Mouse (Mus musculus): ENCODE measurements around the gene Asgr2. TPM values are rescaled to one million over a fixed set of nuclear protein-coding genes. Genes with fewer than 3 reads are reported as not detected.
"Not testable (repeated sequence)": the region's sequence is repeated elsewhere in the genome, so short reads cannot be mapped to it uniquely, and the experiment has no call there.

Asgr2 gene
- polyA plus RNA-seq, 1 experiment from 2014 or later: 0.32 TPM

- Histone ChIP-seq H3K9me3 (ENCODE audit: control insufficient read depth, low read length) (peaks cover 3% of the 10 kb centered on the region; the same call in 1 of the 2 replicates), H3K27me3 (replicated peaks; ENCODE audit: control insufficient read depth, insufficient read depth, low read length) (no peaks in the 10 kb centered on the region), H3K4me3 (ENCODE audit: low read depth, low read length) (no peak overlapping the region), H3K27ac (replicated peaks; ENCODE audit: low read depth, low read length) (no peak overlapping the region), H3K4me1 (ENCODE audit: control insufficient read depth, insufficient read depth, low read length) (no peaks in the 10 kb centered on the region), H3K36me3 (ENCODE audit: control insufficient read depth, insufficient read depth, low read length) (no peaks in the 10 kb centered on the region), H3K4me2 (ENCODE audit: low read depth, low read length) (no peak overlapping the region), H3K9ac (ENCODE audit: low read depth, low read length) (no peak overlapping the region)
- ATAC-seq (ENCODE audit: low read depth): no peak
- DNase-seq (ENCODE audit: low spot score): peak; percentile 19
- 60% methylated on average over 8 of the region's 8 CpGs for WGBS
Measured at GRCm38 (mm10) chr11:70107085-70107484, 14.6 kb downstream of the Asgr2 start.

GRCm38 (mm10) chr11:70110146-70110545, 17.7 kb downstream of the Asgr2 start:
- H3K27me3 ChIP-seq (replicated peaks; ENCODE audit: control insufficient read depth, insufficient read depth, low read length): no peaks in the 10 kb centered on the region
- H3K4me1 ChIP-seq (ENCODE audit: control insufficient read depth, insufficient read depth, low read length): no peaks in the 10 kb centered on the region
- H3K36me3 ChIP-seq (ENCODE audit: control insufficient read depth, insufficient read depth, low read length): no peaks in the 10 kb centered on the region
- H3K27ac ChIP-seq (replicated peaks; ENCODE audit: low read depth, low read length): no peak overlapping the region
- no peak for DNase-seq (ENCODE audit: low spot score)
- H3K9ac ChIP-seq (ENCODE audit: low read depth, low read length): no peak overlapping the region
- WGBS: 71% methylated on average over 3 of the region's 3 CpGs
- no peak overlapping the region for H3K4me3 ChIP-seq (ENCODE audit: low read depth, low read length)
- no peak overlapping the region for H3K4me2 ChIP-seq (ENCODE audit: low read depth, low read length)
- peaks cover 3% of the 10 kb centered on the region; the same call in 1 of the 2 replicates for H3K9me3 ChIP-seq (ENCODE audit: control insufficient read depth, low read length)
- ATAC-seq (ENCODE audit: low read depth): no peak

GRCm38 (mm10) chr11:70114562-70114961, 22.1 kb downstream of the Asgr2 start:
- no peak for ATAC-seq (ENCODE audit: low read depth)
- no peak overlapping the region for H3K4me2 ChIP-seq (ENCODE audit: low read depth, low read length)
- H3K4me1 ChIP-seq (ENCODE audit: control insufficient read depth, insufficient read depth, low read length): no peaks in the 10 kb centered on the region
- H3K27ac ChIP-seq (replicated peaks; ENCODE audit: low read depth, low read length): no peak overlapping the region
- DNase-seq (ENCODE audit: low spot score): no peak
- 41% methylated on average over 4 of the region's 4 CpGs for WGBS
- no peak overlapping the region for H3K9ac ChIP-seq (ENCODE audit: low read depth, low read length)
- no peak overlapping the region for H3K4me3 ChIP-seq (ENCODE audit: low read depth, low read length)
- peaks cover 6% of the 10 kb centered on the region for H3K9me3 ChIP-seq (ENCODE audit: control insufficient read depth, low read length)
- H3K27me3 ChIP-seq (replicated peaks; ENCODE audit: control insufficient read depth, insufficient read depth, low read length): no peaks in the 10 kb centered on the region
- no peaks in the 10 kb centered on the region for H3K36me3 ChIP-seq (ENCODE audit: control insufficient read depth, insufficient read depth, low read length)

GRCm38 (mm10) chr11:70115901-70116300, 23.5 kb downstream of the Asgr2 start:
- H3K4me3 ChIP-seq (ENCODE audit: low read depth, low read length): no peak overlapping the region
- no peak for DNase-seq (ENCODE audit: low spot score)
- H3K9me3 ChIP-seq (ENCODE audit: control insufficient read depth, low read length): peaks cover 12% of the 10 kb centered on the region
- no peaks in the 10 kb centered on the region for H3K36me3 ChIP-seq (ENCODE audit: control insufficient read depth, insufficient read depth, low read length)
- no peak overlapping the region for H3K27ac ChIP-seq (replicated peaks; ENCODE audit: low read depth, low read length)
- H3K9ac ChIP-seq (ENCODE audit: low read depth, low read length): no peak overlapping the region
- ATAC-seq (ENCODE audit: low read depth): no peak
- no peak overlapping the region for H3K4me2 ChIP-seq (ENCODE audit: low read depth, low read length)
- H3K4me1 ChIP-seq (ENCODE audit: control insufficient read depth, insufficient read depth, low read length): no peaks in the 10 kb centered on the region
- 95% methylated on average over 3 of the region's 3 CpGs for WGBS
- no peaks in the 10 kb centered on the region for H3K27me3 ChIP-seq (replicated peaks; ENCODE audit: control insufficient read depth, insufficient read depth, low read length)

- ATAC-seq (ENCODE audit: low read depth): no peak
- no peak within 1 kb of the TSS for H3K4me3 ChIP-seq (ENCODE audit: low read depth, low read length)
- H3K9ac ChIP-seq (ENCODE audit: low read depth, low read length): no peak within 1 kb of the TSS
- H3K36me3 ChIP-seq (ENCODE audit: control insufficient read depth, insufficient read depth, low read length): no peaks in the 10 kb centered on the region
- H3K4me2 ChIP-seq (ENCODE audit: low read depth, low read length): no peak within 1 kb of the TSS
- no peaks in the 10 kb centered on the region for H3K27me3 ChIP-seq (replicated peaks; ENCODE audit: control insufficient read depth, insufficient read depth, low read length)
- 73% methylated on average over 9 of the region's 9 CpGs for WGBS
- DNase-seq (ENCODE audit: low spot score): no peak
- no peaks in the 10 kb centered on the region for H3K4me1 ChIP-seq (ENCODE audit: control insufficient read depth, insufficient read depth, low read length)
- H3K27ac ChIP-seq (replicated peaks; ENCODE audit: low read depth, low read length): no peak within 1 kb of the TSS
- no peaks in the 10 kb centered on the region for H3K9me3 ChIP-seq (ENCODE audit: control insufficient read depth, low read length)
Measured at GRCm38 (mm10) chr11:70129926-70130379, 37.5 kb downstream of the Asgr2 start, which contains the start of gene Mgl2. TSS of gene Mgl2 (plus strand) at chr11:70130329.

GRCm38 (mm10) chr11:70135001-70135400, 42.6 kb downstream of the Asgr2 start:
- H3K9me3 ChIP-seq (ENCODE audit: control insufficient read depth, low read length); H3K4me2 ChIP-seq (ENCODE audit: low read depth, low read length); DNase-seq (ENCODE audit: low spot score); H3K9ac ChIP-seq (ENCODE audit: low read depth, low read length); ATAC-seq (ENCODE audit: low read depth); H3K27ac ChIP-seq (replicated peaks; ENCODE audit: low read depth, low read length); H3K27me3 ChIP-seq (replicated peaks; ENCODE audit: control insufficient read depth, insufficient read depth, low read length); H3K4me1 ChIP-seq (ENCODE audit: control insufficient read depth, insufficient read depth, low read length); H3K36me3 ChIP-seq (ENCODE audit: control insufficient read depth, insufficient read depth, low read length); H3K4me3 ChIP-seq (ENCODE audit: low read depth, low read length): not testable (repeated sequence)
- 78% methylated on average over 3 of the region's 3 CpGs for WGBS

GRCm38 (mm10) chr11:70135925-70136324, 43.5 kb downstream of the Asgr2 start:
- not testable (repeated sequence) for ATAC-seq (ENCODE audit: low read depth); DNase-seq (ENCODE audit: low spot score); H3K9ac ChIP-seq (ENCODE audit: low read depth, low read length); H3K36me3 ChIP-seq (ENCODE audit: control insufficient read depth, insufficient read depth, low read length); H3K27ac ChIP-seq (replicated peaks; ENCODE audit: low read depth, low read length); H3K4me3 ChIP-seq (ENCODE audit: low read depth, low read length); H3K4me1 ChIP-seq (ENCODE audit: control insufficient read depth, insufficient read depth, low read length); H3K9me3 ChIP-seq (ENCODE audit: control insufficient read depth, low read length); H3K27me3 ChIP-seq (replicated peaks; ENCODE audit: control insufficient read depth, insufficient read depth, low read length); H3K4me2 ChIP-seq (ENCODE audit: low read depth, low read length)
- 82% methylated on average over 6 of the region's 8 CpGs for WGBS

- H3K4me1 ChIP-seq (ENCODE audit: control insufficient read depth, insufficient read depth, low read length): no peaks in the 10 kb centered on the region
- no peak overlapping the region for H3K9ac ChIP-seq (ENCODE audit: low read depth, low read length)
- H3K4me3 ChIP-seq (ENCODE audit: low read depth, low read length): no peak overlapping the region
- H3K27ac ChIP-seq (replicated peaks; ENCODE audit: low read depth, low read length): no peak overlapping the region
- H3K27me3 ChIP-seq (replicated peaks; ENCODE audit: control insufficient read depth, insufficient read depth, low read length): no peaks in the 10 kb centered on the region
- ATAC-seq (ENCODE audit: low read depth) (no peak), DNase-seq (ENCODE audit: low spot score) (no peak)
- no peak overlapping the region for H3K4me2 ChIP-seq (ENCODE audit: low read depth, low read length)
- no peaks in the 10 kb centered on the region for H3K36me3 ChIP-seq (ENCODE audit: control insufficient read depth, insufficient read depth, low read length)
- H3K9me3 ChIP-seq (ENCODE audit: control insufficient read depth, low read length): no peaks in the 10 kb centered on the region
- WGBS: 83% methylated on average over 10 of the region's 10 CpGs
Measured at GRCm38 (mm10) chr11:70139171-70139570, 46.7 kb downstream of the Asgr2 start.

- ATAC-seq (ENCODE audit: low read depth): no peak
Measured at GRCm38 (mm10) chr11:70151072-70151471, 58.6 kb downstream of the Asgr2 start.

More at GRCm38 (mm10) chr11:70151072-70151471, 58.6 kb downstream of the Asgr2 start:
- DNase-seq (ENCODE audit: low spot score): no peak
- 60% methylated on average over 3 of the region's 3 CpGs for WGBS
- Histone ChIP-seq H3K27me3 (replicated peaks; ENCODE audit: control insufficient read depth, insufficient read depth, low read length) (no peaks in the 10 kb centered on the region), H3K9ac (ENCODE audit: low read depth, low read length) (no peak overlapping the region), H3K9me3 (ENCODE audit: control insufficient read depth, low read length) (no peaks in the 10 kb centered on the region), H3K4me2 (ENCODE audit: low read depth, low read length) (no peak overlapping the region), H3K36me3 (ENCODE audit: control insufficient read depth, insufficient read depth, low read length) (no peaks in the 10 kb centered on the region), H3K27ac (replicated peaks; ENCODE audit: low read depth, low read length) (no peak overlapping the region), H3K4me1 (ENCODE audit: control insufficient read depth, insufficient read depth, low read length) (no peaks in the 10 kb centered on the region), H3K4me3 (ENCODE audit: low read depth, low read length) (no peak overlapping the region)

Measured in embryonic facial prominence, embryonic 14.5 days (tissue).